Mouse (Mus musculus) MEL (cell line): ENCODE data around the gene Cdk17. TPM values are rescaled to one million over a fixed set of nuclear protein-coding genes. Genes with fewer than 3 reads are reported as not detected.
"Not testable (repeated sequence)": the region's sequence is repeated elsewhere in the genome, so short reads cannot be mapped to it uniquely, and the experiment has no call there.

Source experiments
- DNase-seq: peaks from one replicate; pipeline ENCODE4 v3.0.0; 2011; ENCODE audit warnings: low read depth, low spot score
- H3K27ac ChIP-seq: 2 replicates; pipeline ENCODE4 v1.5.1; 2012; ENCODE audit warnings: low read depth, mild to moderate bottlenecking, control low read depth, low read length, moderate library complexity; ENCODE audit not compliant: control insufficient read depth
- H3K27me3 ChIP-seq, 2 experiments: fragments of 150-350 bp in 1 of 2; sonication (generic) in 1 of 2; 2 replicates each; pipeline ENCODE4 v1.6.1; 2012; ENCODE audit warnings: low read length in 2 of 2, mild to moderate bottlenecking in 2 of 2, improper control_type of control experiment in 1 of 2, moderate library complexity in 1 of 2; ENCODE audit not compliant: insufficient read depth in 2 of 2, control insufficient read depth in 1 of 2
- H3K36me3 ChIP-seq, 2 experiments: 2 replicates each; pipeline ENCODE4 v1.6.1; 2012 to 2014; ENCODE audit warnings: low read length in 2 of 2, improper control_type of control experiment in 1 of 2, inconsistent platforms in 1 of 2, mild to moderate bottlenecking in 1 of 2; ENCODE audit not compliant: insufficient read depth in 2 of 2, control insufficient read depth in 1 of 2
- H3K4me1 ChIP-seq, 2 experiments: fragments of 150-350 bp in 1 of 2; sonication (generic) in 1 of 2; 2 replicates each; pipeline ENCODE4 v1.6.1; 2012; ENCODE audit warnings: low read length in 2 of 2, improper control_type of control experiment in 1 of 2, mild to moderate bottlenecking in 1 of 2; ENCODE audit not compliant: insufficient read depth in 2 of 2, control insufficient read depth in 1 of 2
- H3K4me3 ChIP-seq, 2 experiments: fragments of 150-350 bp in 1 of 2; sonication (generic) in 1 of 2; 2 replicates each; pipeline ENCODE4 v1.5.1; 2012; ENCODE audit warnings: low read depth in 2 of 2, low read length in 2 of 2, mild to moderate bottlenecking in 2 of 2, moderate library complexity in 2 of 2, control low read depth in 1 of 2, improper control_type of control experiment in 1 of 2; ENCODE audit not compliant: control insufficient read depth in 1 of 2, insufficient read depth in 1 of 2
- H3K79me2 ChIP-seq: 2 replicates; pipeline ENCODE4 v1.6.1; 2012; ENCODE audit warnings: mild to moderate bottlenecking, low read length, moderate library complexity; ENCODE audit not compliant: control insufficient read depth, poor library complexity, insufficient read depth
- H3K9ac ChIP-seq: 2 replicates; pipeline ENCODE4 v1.6.1; 2012; ENCODE audit warnings: low read depth, mild to moderate bottlenecking, control low read depth, low read length, moderate library complexity; ENCODE audit not compliant: control insufficient read depth, poor library complexity, severe bottlenecking
- H3K9me3 ChIP-seq: fragments of 150-350 bp; sonication (generic); replicated peaks from 2 replicates; pipeline ENCODE4 v1.6.1; 2012; ENCODE audit warnings: mild to moderate bottlenecking, low read length, improper control_type of control experiment, moderate library complexity; ENCODE audit not compliant: insufficient read depth
- BHLHE40 ChIP-seq: IDR thresholded peaks from 2 replicates; pipeline ENCODE4 v1.6.1; 2012; ENCODE audit warnings: low read depth, mild to moderate bottlenecking, inconsistent platforms, low read length, improper control_type of control experiment, borderline replicate concordance
- CHD1 ChIP-seq: IDR thresholded peaks from 2 replicates; pipeline ENCODE4 v1.6.1; 2012; ENCODE audit warnings: low read depth, mild to moderate bottlenecking, inconsistent platforms, low read length, improper control_type of control experiment
- CTCF ChIP-seq, 3 experiments: IDR thresholded peaks in 2 of 3; conservative IDR thresholded peaks in 1 of 3; 2 replicates each; pipeline ENCODE4 v1.5.1; 2011 to 2012; ENCODE audit warnings: low read length in 3 of 3, low read depth in 2 of 3, mild to moderate bottlenecking in 2 of 3, improper control_type of control experiment in 1 of 3, inconsistent platforms in 1 of 3, mixed read lengths in 1 of 3, moderate library complexity in 1 of 3; ENCODE audit not compliant: control insufficient read depth in 1 of 3, insufficient read depth in 1 of 3, poor library complexity in 1 of 3, severe bottlenecking in 1 of 3
- EP300 ChIP-seq, 2 experiments: IDR thresholded peaks; 2 replicates each; pipeline ENCODE4 v1.6.1; 2011; ENCODE audit warnings: improper control_type of control experiment in 2 of 2, low read length in 2 of 2, low read depth in 1 of 2, mild to moderate bottlenecking in 1 of 2
- ETS1 ChIP-seq: IDR thresholded peaks from 2 replicates; pipeline ENCODE4 v1.6.1; 2012; ENCODE audit warnings: low read depth, mild to moderate bottlenecking, inconsistent platforms, low read length, improper control_type of control experiment, moderate library complexity
- GATA1 ChIP-seq: IDR thresholded peaks from 2 replicates; pipeline ENCODE4 v1.6.1; 2011; ENCODE audit warnings: low read depth, low read length, improper control_type of control experiment
- HCFC1 ChIP-seq: IDR thresholded peaks from 2 replicates; pipeline ENCODE4 v1.6.1; 2012; ENCODE audit warnings: low read depth, mild to moderate bottlenecking, inconsistent platforms, low read length, improper control_type of control experiment, moderate library complexity
- KAT2A ChIP-seq: conservative IDR thresholded peaks from 2 replicates; pipeline ENCODE4 v1.6.1; 2012; ENCODE audit warnings: low read depth, low read length, improper control_type of control experiment, inconsistent platforms
- MAX ChIP-seq: IDR thresholded peaks from 2 replicates; pipeline ENCODE4 v1.6.1; 2011; ENCODE audit warnings: low read length, improper control_type of control experiment
- MAZ ChIP-seq: IDR thresholded peaks from 2 replicates; pipeline ENCODE4 v1.6.1; 2012; ENCODE audit warnings: low read depth, mild to moderate bottlenecking, inconsistent platforms, low read length, improper control_type of control experiment
- MYB ChIP-seq: IDR thresholded peaks from 2 replicates; pipeline ENCODE4 v1.6.1; 2011; ENCODE audit warnings: mild to moderate bottlenecking, low read depth, low read length, improper control_type of control experiment
- NELFE ChIP-seq: IDR thresholded peaks from 2 replicates; pipeline ENCODE4 v1.6.1; 2011; ENCODE audit warnings: low read depth, low read length, improper control_type of control experiment
- POLR2A ChIP-seq, 2 experiments: IDR thresholded peaks; 2 replicates each; pipeline ENCODE4 v1.6.1; 2011 to 2012; ENCODE audit warnings: low read length in 2 of 2, mild to moderate bottlenecking in 2 of 2, control low read depth in 1 of 2, improper control_type of control experiment in 1 of 2, low read depth in 1 of 2, moderate library complexity in 1 of 2; ENCODE audit not compliant: control insufficient read depth in 1 of 2, insufficient read depth in 1 of 2, poor library complexity in 1 of 2
- POLR2AphosphoS2 ChIP-seq: IDR thresholded peaks from 2 replicates; pipeline ENCODE4 v1.6.1; 2011; ENCODE audit warnings: low read length, improper control_type of control experiment
- RAD21 ChIP-seq: IDR thresholded peaks from 2 replicates; pipeline ENCODE4 v1.6.1; 2011; ENCODE audit warnings: mild to moderate bottlenecking, low read depth, low read length, improper control_type of control experiment
- RCOR1 ChIP-seq: IDR thresholded peaks from 2 replicates; pipeline ENCODE4 v1.6.1; 2012; ENCODE audit warnings: low read depth, mild to moderate bottlenecking, inconsistent platforms, low read length, improper control_type of control experiment
- SIN3A ChIP-seq: IDR thresholded peaks from 2 replicates; pipeline ENCODE4 v1.6.1; 2012; ENCODE audit warnings: low read length, improper control_type of control experiment, inconsistent platforms
- SMC3 ChIP-seq: IDR thresholded peaks from 2 replicates; pipeline ENCODE4 v1.6.1; 2011; ENCODE audit warnings: low read depth, low read length, improper control_type of control experiment
- TBP ChIP-seq: IDR thresholded peaks from 2 replicates; pipeline ENCODE4 v1.8.0; 2011; ENCODE audit warnings: low read depth, low read length, improper control_type of control experiment
- TCF12 ChIP-seq: IDR thresholded peaks from 2 replicates; pipeline ENCODE4 v1.6.1; 2014; ENCODE audit warnings: low read depth, mild to moderate bottlenecking, inconsistent platforms, low read length, improper control_type of control experiment, moderate library complexity
- UBTF ChIP-seq: IDR thresholded peaks from 2 replicates; pipeline ENCODE4 v1.6.1; 2012; ENCODE audit warnings: low read depth, mild to moderate bottlenecking, inconsistent platforms, low read length, improper control_type of control experiment, moderate library complexity, borderline replicate concordance; ENCODE audit not compliant: insufficient read depth
- USF2 ChIP-seq, 2 experiments: IDR thresholded peaks; 2 replicates each; pipeline ENCODE4 v1.6.1; 2011 to 2012; ENCODE audit warnings: improper control_type of control experiment in 2 of 2, low read length in 2 of 2, borderline replicate concordance in 1 of 2, inconsistent platforms in 1 of 2, low read depth in 1 of 2, mild to moderate bottlenecking in 1 of 2; ENCODE audit not compliant: insufficient read depth in 1 of 2
- ZC3H11A ChIP-seq: IDR thresholded peaks from 2 replicates; pipeline ENCODE4 v1.6.1; 2012; ENCODE audit warnings: low read depth, mild to moderate bottlenecking, inconsistent platforms, low read length, improper control_type of control experiment
- ZMIZ1 ChIP-seq: IDR thresholded peaks from 2 replicates; pipeline ENCODE4 v1.6.1; 2012; ENCODE audit warnings: low read depth, mild to moderate bottlenecking, inconsistent platforms, low read length, improper control_type of control experiment, moderate library complexity
- ZNF384 ChIP-seq: IDR thresholded peaks from 2 replicates; pipeline ENCODE4 v1.6.1; 2012; ENCODE audit warnings: low read depth, mild to moderate bottlenecking, inconsistent platforms, low read length, improper control_type of control experiment
- polyA plus RNA-seq, 2 experiments: library from polyadenylated mRNA; stranded (reverse) in 1 of 2; unstranded in 1 of 2; fragments of >175 nt in 1 of 2; fragments of >200 nt in 1 of 2; gene quantifications; 2 replicates each; pipeline versions ENCODE4 v1.2.1 to v1.2.4; 2012; ENCODE audit warnings: low replicate concordance in 2 of 2, low read depth in 1 of 2; ENCODE audit not compliant: insufficient read length in 2 of 2, insufficient read depth in 1 of 2, missing spikeins in 1 of 2
- total RNA-seq: library from RNA; depleted of rRNA; stranded (reverse); fragments of 300-350 nt; gene quantifications from 2 replicates; pipeline ENCODE4 v1.2.3, GENCODE M21; 2012

Cdk17 gene
- total and polyA plus RNA-seq, 3 experiments: 25.6 to 155 (median 32.9) TPM

- not testable (repeated sequence) for H3K36me3 ChIP-seq, H3K79me2 ChIP-seq, DNase-seq, H3K9ac ChIP-seq, H3K4me3 ChIP-seq, H3K4me1 ChIP-seq, H3K9me3 ChIP-seq, H3K27me3 ChIP-seq, H3K27ac ChIP-seq
- peak; percentile 70 for TF ChIP-seq ETS1
Observed at GRCm38 (mm10) chr10:93153404-93153803, 7.3 kb upstream of the Cdk17 start.

- H3K9me3 ChIP-seq: no peaks in the 10 kb centered on the region
- H3K79me2 ChIP-seq: peaks cover 32% of the 10 kb centered on the region
- H3K9ac ChIP-seq: peak overlapping the region; percentile 74
- peaks cover 6 to 12% of the 10 kb centered on the region in 2 experiments for H3K4me1 ChIP-seq
- H3K27ac ChIP-seq: peak overlapping the region; percentile 46; the same call in 1 of the 2 replicates
- H3K36me3 ChIP-seq: peaks cover 0 to 17% of the 10 kb centered on the region in 2 experiments; a peak in 3 of 4 replicates
- H3K27me3 ChIP-seq: no peaks in the 10 kb centered on the region
- peak overlapping the region; percentile 82 to 88 for H3K4me3 ChIP-seq
- DNase-seq: peak; percentile 71
- TF ChIP-seq UBTF (no peak), GATA1 (0 out of 2 replicates have a peak, but pooled peaks have one; percentile 27), ZMIZ1 (no peak), BHLHE40 (no peak), CHD1 (no peak)
Observed at GRCm38 (mm10) chr10:93159651-93160496, 801 bp upstream of the Cdk17 start.

GRCm38 (mm10) chr10:93160497-93160806 is 223 bp upstream of the Cdk17 start:
- Histone ChIP-seq H3K9ac (peak overlapping the region; percentile 99), H3K9me3 (no peaks in the 10 kb centered on the region), H3K27me3 (no peaks in the 10 kb centered on the region), H3K79me2 (peaks cover 38% of the 10 kb centered on the region), H3K4me3 (peak overlapping the region; percentile 88 to 99), H3K36me3 (peaks cover 0 to 22% of the 10 kb centered on the region in 2 experiments; a peak in 3 of 4 replicates), H3K4me1 (peaks cover 6 to 16% of the 10 kb centered on the region in 2 experiments), H3K27ac (peak overlapping the region; percentile 90)
- DNase-seq: peak; percentile 84
- TF ChIP-seq POLR2A (IDR thresholded peaks at IDR 0.05; ENCODE audit: control insufficient read depth in 1 of 2, insufficient read depth in 1 of 2, low read depth in 1 of 2, low read length in 2 of 2, poor library complexity in 1 of 2) (peak in 1 of 2 experiments; percentile 69; a peak in 1 of 4 replicates), MYB (no peak), ETS1 (no peak; the same call in 1 of the 2 replicates), POLR2AphosphoS2 (no peak; the same call in 1 of the 2 replicates), ZC3H11A (0 out of 2 replicates have a peak, but pooled peaks have one; percentile 27), HCFC1 (no peak), NELFE (peak; percentile 69), EP300 (IDR thresholded peaks at IDR 0.05; ENCODE audit: low read depth in 1 of 2, low read length in 2 of 2) (peak in 1 of 2 experiments; percentile 42; a peak in 1 of 4 replicates), USF2 (IDR thresholded peaks at IDR 0.05; ENCODE audit: borderline replicate concordance in 1 of 2, insufficient read depth in 1 of 2, low read depth in 1 of 2, low read length in 2 of 2) (no peak), MAZ (peak; percentile 75; the same call in 1 of the 2 replicates), RCOR1 (no peak), RAD21 (peak; percentile 22), ZNF384 (peak; percentile 92), CTCF (IDR thresholded peaks at IDR 0.05 in 2 of 3, conservative IDR thresholded peaks at IDR 0.05 in 1 of 3; ENCODE audit: control insufficient read depth in 1 of 3, insufficient read depth in 1 of 3, low read depth in 2 of 3, low read length in 3 of 3, poor library complexity in 1 of 3, severe bottlenecking in 1 of 3) (peak in 2 of 3 experiments; percentile 69 to 93; a peak in 5 of 6 replicates), SMC3 (peak; percentile 38), SIN3A (peak; percentile 67; the same call in 1 of the 2 replicates), KAT2A (no peak), MAX (no peak), TBP (peak; percentile 55; the same call in 1 of the 2 replicates), TCF12 (peak; percentile 64)
